Mouse (Mus musculus): ENCODE data around the gene Gm10256. TPM values are rescaled to one million over a fixed set of nuclear protein-coding genes. Genes with fewer than 3 reads are reported as not detected.
"Not testable (repeated sequence)": the region's sequence is repeated elsewhere in the genome, so short reads cannot be mapped to it uniquely, and the experiment has no call there.

Gm10256 gene
- total RNA-seq (2012; rRNA removed) (not detected in 2 replicates), total RNA-seq (2014; rRNA removed) (not detected in 2 replicates), polyA plus RNA-seq (2012; ENCODE audit: insufficient read length, low read depth) (not detected in 2 replicates)

GRCm38 (mm10) chrY:2830380-2830779 lies at the start of gene Gm10256, which contains the start of gene Rbmy:
Gene Gm10256 (plus strand): TSS chrY:2830699.
Gene Rbmy (plus strand): TSS chrY:2830680.
- H3K9ac ChIP-seq (ENCODE audit: insufficient read depth, low read depth); H3K4me3 ChIP-seq (replicated peaks in 1 of 3; ENCODE audit: low read depth in 2 of 3, low read length in 2 of 3, poor library complexity in 1 of 3); H3K4me1 ChIP-seq (ENCODE audit: control insufficient read depth in 1 of 2, insufficient read depth in 2 of 2); H3K4me2 ChIP-seq (ENCODE audit: insufficient read depth, low read depth, poor library complexity, severe bottlenecking); DNase-seq (ENCODE audit: extremely low read depth); dilution Hi-C loops (cut with MboI; ENCODE audit: extremely low pct_ligation_motif_present, extremely low pct_unique_long_range_greater_than_20kb, low sequenced_read_pairs); H3K27me3 ChIP-seq (replicated peaks); in situ Hi-C loops (cut with MboI; ENCODE audit: low pct_ligation_motif_present, low pct_unique_long_range_greater_than_20kb, low sequenced_read_pairs); H3K27ac ChIP-seq (ENCODE audit: insufficient read depth, low read depth); H3K9me3 ChIP-seq (replicated peaks; ENCODE audit: low read length); H3K79me2 ChIP-seq (replicated peaks; ENCODE audit: control insufficient read depth, extremely low read depth, insufficient read depth, poor library complexity, severe bottlenecking); H3K36me3 ChIP-seq (replicated peaks in 1 of 2; ENCODE audit: control insufficient read depth in 1 of 2, insufficient read depth in 1 of 2, low read length in 1 of 2): not testable (repeated sequence)

GRCm38 (mm10) chrY:2796105-2796504 lies 34.4 kb upstream of the Gm10256 start, which contains the start of gene Gm4064:
Gene Gm4064 (minus strand): TSS chrY:2796205.
- H3K27me3 ChIP-seq (replicated peaks); H3K79me2 ChIP-seq (replicated peaks; ENCODE audit: control insufficient read depth, extremely low read depth, insufficient read depth, poor library complexity, severe bottlenecking); H3K36me3 ChIP-seq (replicated peaks in 1 of 2; ENCODE audit: control insufficient read depth in 1 of 2, insufficient read depth in 1 of 2, low read length in 1 of 2); H3K27ac ChIP-seq (ENCODE audit: insufficient read depth, low read depth); H3K9me3 ChIP-seq (replicated peaks; ENCODE audit: low read length); H3K4me1 ChIP-seq (ENCODE audit: control insufficient read depth in 1 of 2, insufficient read depth in 2 of 2); H3K9ac ChIP-seq (ENCODE audit: insufficient read depth, low read depth); dilution Hi-C loops (cut with MboI; ENCODE audit: extremely low pct_ligation_motif_present, extremely low pct_unique_long_range_greater_than_20kb, low sequenced_read_pairs); H3K4me2 ChIP-seq (ENCODE audit: insufficient read depth, low read depth, poor library complexity, severe bottlenecking); DNase-seq (ENCODE audit: extremely low read depth); H3K4me3 ChIP-seq (replicated peaks in 1 of 3; ENCODE audit: low read depth in 2 of 3, low read length in 2 of 3, poor library complexity in 1 of 3); in situ Hi-C loops (cut with MboI; ENCODE audit: low pct_ligation_motif_present, low pct_unique_long_range_greater_than_20kb, low sequenced_read_pairs): not testable (repeated sequence)

- H3K4me2 ChIP-seq (ENCODE audit: insufficient read depth, low read depth, poor library complexity, severe bottlenecking); DNase-seq (ENCODE audit: extremely low read depth); H3K27me3 ChIP-seq (replicated peaks); H3K79me2 ChIP-seq (replicated peaks; ENCODE audit: control insufficient read depth, extremely low read depth, insufficient read depth, poor library complexity, severe bottlenecking); H3K27ac ChIP-seq (ENCODE audit: insufficient read depth, low read depth); H3K9ac ChIP-seq (ENCODE audit: insufficient read depth, low read depth); H3K36me3 ChIP-seq (replicated peaks in 1 of 2; ENCODE audit: control insufficient read depth in 1 of 2, insufficient read depth in 1 of 2, low read length in 1 of 2); H3K4me3 ChIP-seq (replicated peaks in 1 of 3; ENCODE audit: low read depth in 2 of 3, low read length in 2 of 3, poor library complexity in 1 of 3); H3K9me3 ChIP-seq (replicated peaks; ENCODE audit: low read length); in situ Hi-C loops (cut with MboI; ENCODE audit: low pct_ligation_motif_present, low pct_unique_long_range_greater_than_20kb, low sequenced_read_pairs); H3K4me1 ChIP-seq (ENCODE audit: control insufficient read depth in 1 of 2, insufficient read depth in 2 of 2); dilution Hi-C loops (cut with MboI; ENCODE audit: extremely low pct_ligation_motif_present, extremely low pct_unique_long_range_greater_than_20kb, low sequenced_read_pairs): not testable (repeated sequence)
These were observed 70.2 kb downstream of the Gm10256 start, which contains the start of gene Gm10352 for GRCm38 (mm10) chrY:2900689-2901088. Gene Gm10352 (plus strand): TSS chrY:2900989.

Other genes starting within 250 kb of the Gm10256 start
- gene H2al2c, start 231.6 kb upstream of the Gm10256 start, total RNA-seq (2012; rRNA removed) = not detected in 2 replicates
- gene H2al2c, start 231.6 kb upstream of the Gm10256 start, total RNA-seq (2014; rRNA removed) = not detected in 2 replicates
- gene H2al2c, start 231.6 kb upstream of the Gm10256 start, polyA plus RNA-seq (2012; ENCODE audit: insufficient read length, low read depth) = not detected in 2 replicates
- not detected in 2 replicates for gene Sry, start 167.0 kb upstream of the Gm10256 start, total RNA-seq (2012; rRNA removed)
- gene Sry, start 167.0 kb upstream of the Gm10256 start, total RNA-seq (2014; rRNA removed) = not detected in 2 replicates
- gene Sry, start 167.0 kb upstream of the Gm10256 start, polyA plus RNA-seq (2012; ENCODE audit: insufficient read length, low read depth) = not detected in 2 replicates
- gene H2al2b, start 110.0 kb upstream of the Gm10256 start, total RNA-seq (2012; rRNA removed) = not detected in 2 replicates
- not detected in 2 replicates for gene H2al2b, start 110.0 kb upstream of the Gm10256 start, total RNA-seq (2014; rRNA removed)
- not detected in 2 replicates for gene H2al2b, start 110.0 kb upstream of the Gm10256 start, polyA plus RNA-seq (2012; ENCODE audit: insufficient read length, low read depth)
- not detected in 2 replicates for gene Gm4064, start 34.5 kb upstream of the Gm10256 start, total RNA-seq (2012; rRNA removed)
- not detected in 2 replicates for gene Gm4064, start 34.5 kb upstream of the Gm10256 start, total RNA-seq (2014; rRNA removed)
- gene Gm4064, start 34.5 kb upstream of the Gm10256 start, polyA plus RNA-seq (2012; ENCODE audit: insufficient read length, low read depth) = not detected in 2 replicates
- gene Rbmy, start within 50 bp of the Gm10256 start, total RNA-seq (2012; rRNA removed) = not detected in 2 replicates
- not detected in 2 replicates for gene Rbmy, start within 50 bp of the Gm10256 start, total RNA-seq (2014; rRNA removed)
- gene Rbmy, start within 50 bp of the Gm10256 start, polyA plus RNA-seq (2012; ENCODE audit: insufficient read length, low read depth) = not detected in 2 replicates
- gene Gm10352, start 70.3 kb downstream of the Gm10256 start, total RNA-seq (2012; rRNA removed) = not detected in 2 replicates
- gene Gm10352, start 70.3 kb downstream of the Gm10256 start, total RNA-seq (2014; rRNA removed) = not detected in 2 replicates
- not detected in 2 replicates for gene Gm10352, start 70.3 kb downstream of the Gm10256 start, polyA plus RNA-seq (2012; ENCODE audit: insufficient read length, low read depth)
- gene Gm29289, start 101.9 kb downstream of the Gm10256 start, total RNA-seq (2012; rRNA removed) = not detected in 2 replicates
- not detected in 2 replicates for gene Gm29289, start 101.9 kb downstream of the Gm10256 start, total RNA-seq (2014; rRNA removed)
- gene Gm29289, start 101.9 kb downstream of the Gm10256 start, polyA plus RNA-seq (2012; ENCODE audit: insufficient read length, low read depth) = not detected in 2 replicates

Data from CH12.LX (cell line).